Comparison of ENCODE assay signal across 10 mouse cellular contexts in the genomic region with DNA sequence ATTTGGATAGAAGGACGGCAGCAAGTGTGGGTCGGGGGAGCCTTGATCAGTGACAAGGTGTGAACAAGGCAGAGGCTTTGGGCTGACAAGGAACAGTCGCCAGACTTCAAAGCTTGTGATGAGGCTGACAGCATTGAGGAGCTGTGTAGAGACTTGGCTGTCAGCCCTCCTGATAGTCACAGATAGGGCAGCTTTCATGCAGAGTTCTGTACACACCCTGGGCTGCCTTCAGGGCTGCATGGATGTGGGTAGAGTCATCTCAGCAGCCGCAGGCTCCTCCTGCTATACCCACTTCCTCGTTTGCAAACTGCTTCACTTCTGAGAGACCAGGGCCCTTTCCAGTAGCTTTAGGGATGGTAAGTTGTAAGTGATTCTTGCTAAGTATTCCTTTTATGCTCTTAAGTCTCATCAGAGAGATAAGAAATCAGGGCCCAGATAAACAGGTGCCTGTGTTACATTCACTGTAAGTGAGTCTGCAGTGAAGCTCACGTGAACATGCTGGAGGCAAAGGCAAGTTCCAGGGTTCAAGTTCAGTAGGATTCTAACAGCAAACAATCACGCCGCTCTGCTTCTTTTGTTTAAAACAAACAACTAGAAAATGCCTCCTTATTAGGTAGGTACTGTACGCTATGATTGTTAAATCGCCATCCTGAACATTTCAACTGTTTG. TPM values are rescaled to one million over a fixed set of nuclear protein-coding genes. Genes with fewer than 3 reads are reported as not detected.
DNase-seq lines count a peak whose midpoint lies in the region; ATAC-seq and TF ChIP-seq lines count a peak whose summit lies in the region.
"Had no signal": no experiment of that assay in that cellular context is flagged by ENCODE, and none has a peak within 500 bp of the region (broad histone marks: within the 10 kb centered on the region; RNA-seq: fewer than 3 reads in every experiment).

No protein-coding gene starts in this region.

- ATAC-seq in liver, embryonic 14.5 days (ENCODE audit: insufficient read depth): peak; percentile 95
- no peak for ATAC-seq in midbrain, postnatal 0 days (ENCODE audit: low FRiP score)

- intact Hi-C loops in left cerebral cortex, postnatal 36 days (cut with DNase I): no loop called here

- H3K36me3 ChIP-seq in liver, embryonic 14.5 days (replicated peaks; ENCODE audit: control insufficient read depth, insufficient read depth, low read depth): no peaks in the 10 kb centered on the region
- H3K36me3 ChIP-seq in spleen, adult 2 months (ENCODE audit: control insufficient read depth, insufficient read depth, low read length): no peaks in the 10 kb centered on the region
- H3K36me3 ChIP-seq in midbrain, postnatal 0 days (ENCODE audit: insufficient read depth, low read length): no peaks in the 10 kb centered on the region

- no peaks in the 10 kb centered on the region for H3K9me3 ChIP-seq in liver, embryonic 14.5 days (ENCODE audit: control insufficient read depth, low read length)
- H3K9me3 ChIP-seq in midbrain, postnatal 0 days (ENCODE audit: low read length): no peaks in the 10 kb centered on the region

- TF ChIP-seq POLR2A in spleen, adult 2 months (IDR thresholded peaks at IDR 0.05; ENCODE audit: low read depth, low read length): no peak

- H3K27me3 ChIP-seq in liver, embryonic 14.5 days (ENCODE audit: control insufficient read depth, insufficient read depth, low read length): no peaks in the 10 kb centered on the region
- H3K27me3 ChIP-seq in spleen, adult 2 months (ENCODE audit: control insufficient read depth, insufficient read depth, low read length): no peaks in the 10 kb centered on the region
- H3K27me3 ChIP-seq in midbrain, postnatal 0 days (ENCODE audit: insufficient read depth, low read length): no peaks in the 10 kb centered on the region

- H3K4me1 ChIP-seq in brown adipose tissue, adult 24 weeks (ENCODE audit: control insufficient read depth, insufficient read depth, insufficient read length, low read length): peaks cover 4% of the 10 kb centered on the region; the same call in 1 of the 2 replicates
- peaks cover 52 to 59% of the 10 kb centered on the region in 2 experiments for H3K4me1 ChIP-seq in liver, embryonic 14.5 days (replicated peaks; ENCODE audit: control insufficient read depth in 2 of 2, insufficient read depth in 2 of 2, low read length in 1 of 2)
- H3K4me1 ChIP-seq in spleen, adult 2 months (ENCODE audit: control insufficient read depth, insufficient read depth, insufficient read length): peaks cover 12% of the 10 kb centered on the region; the same call in 1 of the 2 replicates
- no peaks in the 10 kb centered on the region for H3K4me1 ChIP-seq in midbrain, postnatal 0 days (ENCODE audit: insufficient read depth, low read length)

- 0 out of 2 replicates have a peak overlapping the region, but pooled peaks have one; percentile 32 for H3K27ac ChIP-seq in brown adipose tissue, adult 24 weeks (replicated peaks; ENCODE audit: low read depth, low read length)
- H3K27ac ChIP-seq in liver, embryonic 14.5 days: peak overlapping the region; percentile 76
- peak overlapping the region; percentile 68 for H3K27ac ChIP-seq in spleen, adult 2 months (ENCODE audit: insufficient read depth, low read length)
- no peak overlapping the region for H3K27ac ChIP-seq in midbrain, postnatal 0 days (ENCODE audit: low read depth, low read length)
- H3K27ac ChIP-seq: heart, adult 2 months had no signal

- DNase-seq in adrenal gland, postnatal 14 days: peak; percentile 21
- DNase-seq in adrenal gland, adult 8-10 months: no peak
- peak; percentile 49 to 59 (median 56) for DNase-seq in liver, embryonic 14.5 days (ENCODE audit: low read depth in 3 of 3, low spot score in 3 of 3)
- DNase-seq in spleen, adult 2 months (ENCODE audit: low read depth in 1 of 2, low spot score in 2 of 2): peak; percentile 54 to 57
- DNase-seq in midbrain, postnatal 0 days (ENCODE audit: low spot score): no peak
- DNase-seq in left cerebral cortex, postnatal 36 days (ENCODE audit: low spot score in 2 of 2): no peak
- no peak for DNase-seq in adrenal gland, adult 2 months

- H3K4me3 ChIP-seq in brown adipose tissue, adult 24 weeks (ENCODE audit: insufficient read depth, low read depth, low read length): no peak overlapping the region
- H3K4me3 ChIP-seq in liver, embryonic 14.5 days (ENCODE audit: insufficient read depth in 1 of 2, low read depth in 2 of 2, low read length in 2 of 2): no peak overlapping the region
- no peak overlapping the region for H3K4me3 ChIP-seq in spleen, adult 2 months (ENCODE audit: extremely low read depth, insufficient read depth, insufficient read length)
- no peak overlapping the region for H3K4me3 ChIP-seq in midbrain, postnatal 0 days (ENCODE audit: low read depth, low read length)
- H3K4me3 ChIP-seq: heart, adult 2 months had no signal

- 33% methylated on average over 10 of the region's 10 CpGs for WGBS in liver, embryonic 14.5 days (ENCODE audit: insufficient replicate concordance)
- 49% methylated on average over 10 of the region's 10 CpGs for WGBS in spleen, adult 2 months
- 84% methylated on average over 10 of the region's 10 CpGs for WGBS in midbrain, postnatal 0 days

- TF ChIP-seq EP300 in liver, embryonic 14.5 days (IDR thresholded peaks at IDR 0.05; ENCODE audit: low read depth): 0 out of 2 replicates have a peak, but pooled peaks have one; percentile 53

- H3K4me2 ChIP-seq in liver, embryonic 14.5 days (ENCODE audit: low read depth): peak overlapping the region; percentile 45
- H3K4me2 ChIP-seq in midbrain, postnatal 0 days (ENCODE audit: low read depth, low read length, poor library complexity, severe bottlenecking): no peak overlapping the region
- H3K4me2 ChIP-seq: midbrain, embryonic 11.5 days had no signal

- TF ChIP-seq CTCF in liver, embryonic 14.5 days (IDR thresholded peaks at IDR 0.05; ENCODE audit: low read depth): 0 out of 2 replicates have a peak, but pooled peaks have one; percentile 11
- no peak for TF ChIP-seq CTCF in spleen, adult 2 months (IDR thresholded peaks at IDR 0.05; ENCODE audit: extremely low read depth, insufficient read depth, insufficient read length, insufficient replicate concordance)
- no peak for TF ChIP-seq CTCF in midbrain, postnatal 0 days (IDR thresholded peaks at IDR 0.05)

- H3K9ac ChIP-seq in liver, embryonic 14.5 days (replicated peaks): peak overlapping the region; percentile 27
- no peak overlapping the region for H3K9ac ChIP-seq in midbrain, postnatal 0 days (replicated peaks; ENCODE audit: low read length, poor library complexity, severe bottlenecking)

RNA-seq across cellular contexts. Expression of a gene that starts 14.2 kb away (rescaled TPM):
- total RNA-seq in adrenal gland, postnatal 14 days (2021): 184 and 206 TPM in 2 replicates
- total RNA-seq in adrenal gland, adult 8-10 months (2022): 100 to 1,000 TPM; 154 to 188 (median 179) TPM
- polyA plus RNA-seq in brown adipose tissue, adult 24 weeks (2012; ENCODE audit: insufficient read depth, insufficient read length, missing spikeins): 103 and 111 TPM in 2 replicates
- polyA plus RNA-seq in liver, embryonic 14.5 days (2012; rRNA removed): 20.5 and 37.4 TPM in 2 replicates
- 81.3 and 86.2 TPM in 2 replicates for polyA plus RNA-seq in liver, embryonic 14.5 days (2014; fragmentation: Nextera tagmentation; extraction: Ambion mirVana)
- polyA plus RNA-seq in spleen, adult 2 months (2012; rRNA removed): 6.5 and 8.0 TPM in 2 replicates
- total RNA-seq in midbrain, postnatal 0 days (2014; rRNA removed): 27.1 and 32.2 TPM in 2 replicates
- 59.9 and 66.0 TPM in 2 replicates for polyA plus RNA-seq in midbrain, postnatal 0 days (2015; fragmentation: Nextera tagmentation; extraction: Ambion mirVana)
- total RNA-seq in left cerebral cortex, postnatal 36 days (2021): 10 to 100 TPM; 57.7 to 72.0 TPM
- 100 to 1,000 TPM; 143 to 188 TPM for total RNA-seq in adrenal gland, adult 2 months (2021)
- polyA plus RNA-seq in adrenal gland, adult 2 months (2012; rRNA removed): 1.5 and 1.6 TPM in 2 replicates

RNA-seq across cellular contexts. Expression of a gene that starts 55.3 kb away (rescaled TPM):
- 0.33 TPM in 1 of 2 replicates, not detected in the other for total RNA-seq in adrenal gland, postnatal 14 days (2021)
- total RNA-seq in adrenal gland, adult 8-10 months (2022): under 1 TPM in 2 of 4 experiments, not detected in 2; 0.27 to 0.46 TPM
- polyA plus RNA-seq in brown adipose tissue, adult 24 weeks (2012; ENCODE audit: insufficient read depth, insufficient read length, missing spikeins): not detected in 2 replicates
- polyA plus RNA-seq in liver, embryonic 14.5 days (2012; rRNA removed): 0.34 and 0.49 TPM in 2 replicates
- 0.47 and 0.49 TPM in 2 replicates for polyA plus RNA-seq in liver, embryonic 14.5 days (2014; fragmentation: Nextera tagmentation; extraction: Ambion mirVana)
- 0.32 and 0.63 TPM in 2 replicates for polyA plus RNA-seq in spleen, adult 2 months (2012; rRNA removed)
- total RNA-seq in midbrain, postnatal 0 days (2014; rRNA removed): 0.66 and 0.77 TPM in 2 replicates
- 0.20 and 0.30 TPM in 2 replicates for polyA plus RNA-seq in midbrain, postnatal 0 days (2015; fragmentation: Nextera tagmentation; extraction: Ambion mirVana)
- 1 to 10 TPM in 1 of 2 experiments, under 1 TPM in 1; 0.81 to 1.3 TPM for total RNA-seq in left cerebral cortex, postnatal 36 days (2021)
- under 1 TPM; 0.12 to 0.35 TPM for total RNA-seq in adrenal gland, adult 2 months (2021)
- polyA plus RNA-seq in adrenal gland, adult 2 months (2012; rRNA removed): 0.18 and 0.28 TPM in 2 replicates
- total RNA-seq: heart, adult 2 months had no signal
- polyA plus RNA-seq: midbrain, embryonic 11.5 days had no signal

RNA-seq across cellular contexts. Expression of a gene that starts 55.3 kb away (rescaled TPM):
- total RNA-seq in adrenal gland, postnatal 14 days (2021): 0.38 TPM in 1 of 2 replicates, not detected in the other
- total RNA-seq in adrenal gland, adult 8-10 months (2022): not detected
- polyA plus RNA-seq in brown adipose tissue, adult 24 weeks (2012; ENCODE audit: insufficient read depth, insufficient read length, missing spikeins): not detected in 2 replicates
- 0.08 and 0.11 TPM in 2 replicates for polyA plus RNA-seq in liver, embryonic 14.5 days (2012; rRNA removed)
- polyA plus RNA-seq in liver, embryonic 14.5 days (2014; fragmentation: Nextera tagmentation; extraction: Ambion mirVana): 0.09 and 0.34 TPM in 2 replicates
- 0.85 and 1.1 TPM in 2 replicates for polyA plus RNA-seq in spleen, adult 2 months (2012; rRNA removed)
- total RNA-seq in midbrain, postnatal 0 days (2014; rRNA removed): not detected in 2 replicates
- not detected in 2 replicates for polyA plus RNA-seq in midbrain, postnatal 0 days (2015; fragmentation: Nextera tagmentation; extraction: Ambion mirVana)
- not detected for total RNA-seq in left cerebral cortex, postnatal 36 days (2021)
- not detected for total RNA-seq in adrenal gland, adult 2 months (2021)
- not detected in 2 replicates for polyA plus RNA-seq in adrenal gland, adult 2 months (2012; rRNA removed)
- polyA plus RNA-seq: heart, adult 2 months; midbrain, embryonic 11.5 days had no signal

Comparison
In these comparisons a context has a peak if more than half of its experiments do, and no peak if none do; other contexts are left out.
1. DNase-seq: peak in adrenal gland, postnatal 14 days (single experiment), liver, embryonic 14.5 days (3 of 3) and spleen, adult 2 months (2 of 2); none in adrenal gland, adult 8-10 months (single experiment), midbrain, postnatal 0 days (single experiment), left cerebral cortex, postnatal 36 days (0 of 2) and adrenal gland, adult 2 months (single experiment).